Mouse (Mus musculus) midbrain, embryonic 11.5 days (tissue): ENCODE data around the gene Ncor2. TPM values are rescaled to one million over a fixed set of nuclear protein-coding genes. Genes with fewer than 3 reads are reported as not detected.

Experiments used
- ATAC-seq: fragments of 200-750 bp; cut with Nextera tagmentation; 2 replicates; pipeline ENCODE4 v1.8.0; 2017; ENCODE audit warnings: moderate TSS enrichment, moderate library complexity; ENCODE audit not compliant: low FRiP score
- DNase-seq: peaks from one replicate; pipeline ENCODE4 v3.0.0; 2015; ENCODE audit warnings: low spot score; ENCODE audit errors: missing footprints
- H3K27ac ChIP-seq: fragments of 300-500 bp; sonication (generic); 2 replicates; pipeline ENCODE4 v1.5.1; 2014; ENCODE audit warnings: low read depth, low read length
- H3K27me3 ChIP-seq: fragments of 300-500 bp; sonication (generic); 2 replicates; pipeline ENCODE4 v1.6.1; 2014; ENCODE audit warnings: mild to moderate bottlenecking, low read length, moderate library complexity, mixed read lengths; ENCODE audit not compliant: control insufficient read depth, insufficient read depth
- H3K36me3 ChIP-seq: fragments of 300-500 bp; sonication (generic); 2 replicates; pipeline ENCODE4 v1.6.1; 2014; ENCODE audit warnings: mild to moderate bottlenecking, low read length, moderate library complexity, mixed read lengths; ENCODE audit not compliant: control insufficient read depth, insufficient read depth
- H3K4me1 ChIP-seq: fragments of 300-500 bp; sonication (generic); 2 replicates; pipeline ENCODE4 v1.6.1; 2014; ENCODE audit warnings: low read length; ENCODE audit not compliant: control insufficient read depth, insufficient read depth
- H3K4me2 ChIP-seq: fragments of 300-500 bp; sonication (generic); 2 replicates; pipeline ENCODE4 v1.6.1; 2014; ENCODE audit warnings: mild to moderate bottlenecking, moderate library complexity
- H3K4me3 ChIP-seq: fragments of 300-500 bp; sonication (generic); 2 replicates; pipeline ENCODE4 v1.5.1; 2014; ENCODE audit warnings: low read depth, low read length
- H3K9ac ChIP-seq: fragments of 300-500 bp; sonication (generic); 2 replicates; pipeline ENCODE4 v1.6.1; 2014; ENCODE audit warnings: low read length
- H3K9me3 ChIP-seq: fragments of 300-500 bp; sonication (generic); 2 replicates; pipeline ENCODE4 v1.6.1; 2016; ENCODE audit warnings: low read length; ENCODE audit not compliant: control insufficient read depth
- WGBS: fragments of 180-500 bp; shearing (Covaris S2); extraction: QIAGEN DNeasy Blood & Tissue Kit; methylation state at CpG from one replicate; pipeline ENCODE4 v1.1.7; 2014; 5-methylcytosine and 5-hydroxymethylcytosine counted together
- polyA plus RNA-seq: library from polyadenylated mRNA; unstranded; fragments of >200 nt; fragmentation: Nextera tagmentation; extraction: Ambion mirVana; gene quantifications from 2 replicates; pipeline ENCODE4 v1.2.1, GENCODE M21; 2014

Gene Ncor2
- polyA plus RNA-seq, 1 experiment from 2014 or later = 13.4 TPM

GRCm38 (mm10) chr5:125040128-125040584 is 138.9 kb downstream of the Ncor2 start:
- DNase-seq = no peak
- no peak for ATAC-seq
- Histone ChIP-seq H3K36me3 (peaks cover 13% of the 10 kb centered on the region), H3K27ac (no peak overlapping the region), H3K4me2 (no peak overlapping the region), H3K4me1 (peaks cover 7% of the 10 kb centered on the region), H3K4me3 (no peak overlapping the region), H3K9me3 (no peaks in the 10 kb centered on the region), H3K27me3 (no peaks in the 10 kb centered on the region), H3K9ac (no peak overlapping the region)
- WGBS = 80% methylated on average over 5 of the region's 5 CpGs

DNA sequence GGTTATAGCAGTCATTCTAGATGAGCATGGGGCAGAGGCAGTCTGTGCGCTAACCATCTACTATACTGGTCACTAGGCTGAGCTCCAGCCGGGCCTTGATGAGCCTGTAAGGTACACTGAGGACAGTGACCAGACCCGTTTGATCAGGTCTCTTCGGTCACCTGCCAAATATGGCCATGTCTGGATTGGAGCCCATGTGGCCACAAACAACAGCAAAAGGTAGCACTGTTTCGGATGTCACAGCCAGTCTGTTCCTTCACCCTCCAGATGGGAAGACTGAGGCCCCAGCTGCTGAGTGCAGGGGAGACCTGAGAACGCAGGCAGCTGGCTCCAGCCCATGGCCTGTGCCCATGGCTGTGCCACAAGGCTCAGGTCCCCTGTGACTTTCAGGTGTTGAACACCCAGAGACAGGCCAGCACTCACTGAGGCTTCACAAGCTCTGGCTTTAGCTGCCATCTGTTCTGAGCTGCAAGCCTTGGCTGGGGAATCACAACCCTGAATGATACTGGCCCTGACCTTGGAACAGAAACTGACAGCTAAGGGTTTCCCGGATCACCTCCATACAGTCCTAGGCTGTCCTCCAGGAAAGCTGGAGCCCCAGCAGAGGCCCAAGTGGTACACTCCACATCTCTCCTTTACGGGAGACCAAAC is 139.5 kb downstream of the Ncor2 start:
- H3K4me1 ChIP-seq = peaks cover 1% of the 10 kb centered on the region; the same call in 1 of the 2 replicates
- peaks cover 13% of the 10 kb centered on the region for H3K36me3 ChIP-seq
- no peaks in the 10 kb centered on the region for H3K9me3 ChIP-seq
- no peak for DNase-seq
- no peak overlapping the region for H3K4me3 ChIP-seq
- H3K27me3 ChIP-seq = no peaks in the 10 kb centered on the region
- no peak overlapping the region for H3K9ac ChIP-seq
- no peak overlapping the region for H3K4me2 ChIP-seq
- 93% methylated on average over 8 of the region's 8 CpGs for WGBS
- no peak for ATAC-seq
- H3K27ac ChIP-seq = no peak overlapping the region

DNA sequence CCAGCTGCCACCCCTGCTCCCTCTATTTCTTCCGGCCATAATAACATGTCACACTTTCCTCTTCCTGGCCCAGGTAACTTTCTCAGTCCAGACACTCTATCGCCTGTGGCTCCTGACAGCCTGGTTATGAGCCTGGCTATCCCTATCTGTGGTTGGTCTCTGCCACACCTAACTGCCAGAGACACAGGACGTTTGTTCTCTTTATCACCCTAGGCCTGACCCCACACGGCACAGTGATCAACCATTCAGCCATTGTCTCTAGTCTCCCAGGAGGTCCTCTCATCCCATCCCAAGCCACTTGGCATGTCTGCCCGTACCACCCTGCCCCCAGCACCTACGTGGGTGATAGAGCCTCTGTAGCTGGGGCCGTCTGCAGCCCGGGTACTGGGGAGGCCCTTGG is 142.5 kb downstream of the Ncor2 start:
- Histone ChIP-seq H3K4me1 (no peaks in the 10 kb centered on the region), H3K27me3 (no peaks in the 10 kb centered on the region), H3K4me2 (no peak overlapping the region), H3K27ac (no peak overlapping the region), H3K9me3 (no peaks in the 10 kb centered on the region), H3K9ac (no peak overlapping the region), H3K4me3 (no peak overlapping the region), H3K36me3 (peaks cover 16% of the 10 kb centered on the region)
- 92% methylated on average over 8 of the region's 8 CpGs for WGBS
- no peak for ATAC-seq
- DNase-seq = no peak

GRCm38 (mm10) chr5:125028911-125029310 is 150.1 kb downstream of the Ncor2 start:
- peaks cover 35% of the 10 kb centered on the region for H3K36me3 ChIP-seq
- whole genome bisulfite sequencing = 95% methylated on average over 18 of the region's 20 CpGs
- H3K27me3 ChIP-seq = no peaks in the 10 kb centered on the region
- H3K4me3 ChIP-seq = no peak overlapping the region
- ATAC-seq (no peak), DNase-seq (no peak)
- no peak overlapping the region for H3K27ac ChIP-seq
- H3K9me3 ChIP-seq = no peaks in the 10 kb centered on the region
- no peaks in the 10 kb centered on the region for H3K4me1 ChIP-seq
- H3K4me2 ChIP-seq = no peak overlapping the region
- no peak overlapping the region for H3K9ac ChIP-seq

GRCm38 (mm10) chr5:125028371-125028770 is 150.6 kb downstream of the Ncor2 start:
- H3K27ac ChIP-seq = no peak overlapping the region
- no peak overlapping the region for H3K4me3 ChIP-seq
- no peaks in the 10 kb centered on the region for H3K9me3 ChIP-seq
- no peak overlapping the region for H3K9ac ChIP-seq
- WGBS = 98% methylated on average over 15 of the region's 15 CpGs
- no peak overlapping the region for H3K4me2 ChIP-seq
- peaks cover 34% of the 10 kb centered on the region for H3K36me3 ChIP-seq
- H3K4me1 ChIP-seq = no peaks in the 10 kb centered on the region
- ATAC-seq (no peak), DNase-seq (no peak)
- no peaks in the 10 kb centered on the region for H3K27me3 ChIP-seq

DNA sequence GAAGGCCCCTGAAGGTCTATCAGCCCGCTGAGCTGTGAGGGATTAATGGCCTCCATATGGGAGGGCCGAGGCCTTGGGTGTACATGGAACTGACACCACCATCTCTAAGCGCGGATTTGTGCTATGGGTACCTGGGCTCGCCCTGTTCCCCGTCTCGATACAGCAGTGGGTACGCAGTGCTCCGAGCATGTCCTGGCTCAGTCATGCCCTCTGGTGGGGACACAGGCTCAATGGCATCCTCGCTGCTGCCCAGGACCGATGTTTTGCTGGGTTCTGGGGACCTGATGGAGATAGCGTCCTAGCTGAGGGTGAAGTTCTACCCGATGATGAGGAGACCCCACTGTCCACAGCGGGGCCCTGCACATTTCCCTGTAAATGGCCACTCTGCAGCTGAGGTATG is 155.0 kb downstream of the Ncor2 start:
- Histone ChIP-seq H3K9ac (no peak overlapping the region), H3K4me3 (no peak overlapping the region), H3K4me2 (no peak overlapping the region), H3K4me1 (no peaks in the 10 kb centered on the region), H3K27ac (no peak overlapping the region), H3K9me3 (no peaks in the 10 kb centered on the region), H3K27me3 (no peaks in the 10 kb centered on the region), H3K36me3 (peaks cover 36% of the 10 kb centered on the region)
- ATAC-seq (no peak), DNase-seq (no peak)
- 81% methylated on average over 14 of the region's 14 CpGs for WGBS

GRCm38 (mm10) chr5:125021298-125021697 is 157.7 kb downstream of the Ncor2 start:
- Histone ChIP-seq H3K4me2 (no peak overlapping the region), H3K36me3 (peaks cover 36% of the 10 kb centered on the region)

DNA sequence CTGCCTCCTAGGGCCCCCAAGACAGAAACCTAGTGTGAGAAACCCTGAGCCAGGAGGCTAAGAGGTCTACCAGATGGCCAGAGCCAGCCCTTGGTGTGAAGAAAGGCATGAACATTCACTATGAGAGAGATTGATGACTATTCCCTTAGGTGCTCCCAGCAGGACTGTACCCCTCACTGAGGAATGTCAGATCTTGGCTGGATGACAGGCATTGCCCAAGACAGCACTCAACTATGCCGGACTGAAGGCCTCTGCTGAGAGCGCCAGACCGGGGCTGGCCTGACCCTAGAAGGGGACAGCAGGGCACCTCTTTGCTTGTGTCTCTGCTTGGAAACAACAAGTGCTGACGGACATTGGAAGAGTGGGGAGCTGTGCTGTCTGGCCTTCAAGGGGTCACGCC is 159.9 kb downstream of the Ncor2 start:
- Histone ChIP-seq H3K4me2 (no peak overlapping the region), H3K4me3 (no peak overlapping the region), H3K27me3 (no peaks in the 10 kb centered on the region), H3K4me1 (no peaks in the 10 kb centered on the region), H3K36me3 (peaks cover 24% of the 10 kb centered on the region), H3K9me3 (no peaks in the 10 kb centered on the region), H3K9ac (no peak overlapping the region), H3K27ac (no peak overlapping the region)
- WGBS = 87% methylated on average over 5 of the region's 5 CpGs
- ATAC-seq (no peak), DNase-seq (no peak)

More at GRCm38 (mm10) chr5:125021298-125021697, 157.7 kb downstream of the Ncor2 start:
- 91% methylated on average over 11 of the region's 11 CpGs for WGBS
- Histone ChIP-seq H3K27ac (no peak overlapping the region), H3K4me3 (no peak overlapping the region), H3K27me3 (no peaks in the 10 kb centered on the region), H3K9ac (no peak overlapping the region), H3K9me3 (no peaks in the 10 kb centered on the region), H3K4me1 (no peaks in the 10 kb centered on the region)
- ATAC-seq (no peak), DNase-seq (no peak)

DNA sequence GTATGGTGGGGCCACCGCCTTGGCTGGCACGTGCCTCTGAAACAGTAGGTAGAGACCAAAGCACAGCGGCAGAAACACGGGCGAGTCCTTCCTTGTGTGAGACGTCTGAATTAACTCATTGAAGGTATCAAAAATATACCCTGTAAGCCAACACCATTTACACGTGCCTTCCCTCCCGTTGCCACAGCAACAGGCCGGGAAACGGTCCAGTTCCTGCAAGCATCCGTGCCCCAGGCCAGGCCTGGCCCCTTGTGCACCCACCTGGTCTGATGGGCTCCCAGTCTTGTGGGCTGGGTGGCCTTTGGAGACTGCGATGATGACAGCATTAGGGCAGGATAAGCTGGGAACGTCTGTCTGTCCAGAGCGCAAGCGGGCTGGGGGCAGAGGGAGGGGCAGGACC is 161.7 kb downstream of the Ncor2 start:
- ATAC-seq = no peak
- WGBS = 82% methylated on average over 15 of the region's 15 CpGs
- H3K4me3 ChIP-seq = no peak overlapping the region
- no peaks in the 10 kb centered on the region for H3K4me1 ChIP-seq
- DNase-seq = no peak
- H3K4me2 ChIP-seq = no peak overlapping the region
- no peaks in the 10 kb centered on the region for H3K9me3 ChIP-seq
- H3K27ac ChIP-seq = no peak overlapping the region
- no peaks in the 10 kb centered on the region for H3K27me3 ChIP-seq
- no peak overlapping the region for H3K9ac ChIP-seq
- H3K36me3 ChIP-seq = peaks cover 14% of the 10 kb centered on the region
